Mouse (Mus musculus) midbrain, embryonic 14.5 days (tissue): ENCODE measurements around the gene Shld2. TPM values are rescaled to one million over a fixed set of nuclear protein-coding genes. Genes with fewer than 3 reads are reported as not detected.
A peak's percentile ranks its signal among the peaks of the same experiment; 100 is the strongest.

Source experiments
- ATAC-seq: fragments of 200-750 bp; cut with Nextera tagmentation; 2 replicates; pipeline ENCODE4 v1.8.0; 2017; ENCODE audit warnings: moderate number of reproducible peaks, moderate library complexity; ENCODE audit not compliant: low FRiP score, low TSS enrichment
- DNase-seq: peaks from one replicate; pipeline ENCODE4 v3.0.0-alpha.2; 2015
- H3K27ac ChIP-seq: fragments of 300-500 bp; sonication (generic); replicated peaks from 2 replicates; pipeline ENCODE4 v1.5.1; 2014; ENCODE audit warnings: mild to moderate bottlenecking, low read depth, low read length, moderate library complexity
- H3K27me3 ChIP-seq: fragments of 300-500 bp; sonication (generic); 2 replicates; pipeline ENCODE4 v1.6.1; 2014; ENCODE audit warnings: low read length, control low read depth, mixed read lengths; ENCODE audit not compliant: control insufficient read depth, insufficient read depth
- H3K36me3 ChIP-seq: fragments of 300-500 bp; sonication (generic); 2 replicates; pipeline ENCODE4 v1.6.1; 2014; ENCODE audit warnings: low read length, control low read depth; ENCODE audit not compliant: control insufficient read depth, insufficient read depth
- H3K4me1 ChIP-seq: fragments of 300-500 bp; sonication (generic); 2 replicates; pipeline ENCODE4 v1.6.1; 2014; ENCODE audit warnings: mild to moderate bottlenecking, antibody characterized with exemption, low read length, control low read depth; ENCODE audit not compliant: control insufficient read depth, insufficient read depth
- H3K4me2 ChIP-seq: fragments of 300-500 bp; sonication (generic); 2 replicates; pipeline ENCODE4 v1.6.1; 2014; ENCODE audit warnings: mild to moderate bottlenecking, low read length, moderate library complexity
- H3K4me3 ChIP-seq: fragments of 300-500 bp; sonication (generic); replicated peaks from 2 replicates; pipeline ENCODE4 v1.5.1; 2014; ENCODE audit warnings: low read depth, low read length
- H3K9ac ChIP-seq: fragments of 300-500 bp; sonication (generic); replicated peaks from 2 replicates; pipeline ENCODE4 v1.6.1; 2014; ENCODE audit warnings: mild to moderate bottlenecking, low read length, moderate library complexity
- H3K9me3 ChIP-seq: fragments of 300-500 bp; sonication (generic); 2 replicates; pipeline ENCODE4 v1.6.1; 2016; ENCODE audit warnings: low read length, control low read depth, mixed read lengths; ENCODE audit not compliant: control insufficient read depth
- WGBS: fragments of 180-500 bp; shearing (Covaris S2); extraction: QIAGEN DNeasy Blood & Tissue Kit; methylation state at CpG from one replicate; pipeline ENCODE4 v1.1.7; 2014; 5-methylcytosine and 5-hydroxymethylcytosine counted together
- polyA plus RNA-seq: library from polyadenylated mRNA; unstranded; fragments of >200 nt; fragmentation: Nextera tagmentation; extraction: Ambion mirVana; gene quantifications from 2 replicates; pipeline ENCODE4 v1.2.1, GENCODE M21; 2014

The Shld2 gene
- polyA plus RNA-seq, 1 experiment from 2014 or later: 8.1 TPM

DNA sequence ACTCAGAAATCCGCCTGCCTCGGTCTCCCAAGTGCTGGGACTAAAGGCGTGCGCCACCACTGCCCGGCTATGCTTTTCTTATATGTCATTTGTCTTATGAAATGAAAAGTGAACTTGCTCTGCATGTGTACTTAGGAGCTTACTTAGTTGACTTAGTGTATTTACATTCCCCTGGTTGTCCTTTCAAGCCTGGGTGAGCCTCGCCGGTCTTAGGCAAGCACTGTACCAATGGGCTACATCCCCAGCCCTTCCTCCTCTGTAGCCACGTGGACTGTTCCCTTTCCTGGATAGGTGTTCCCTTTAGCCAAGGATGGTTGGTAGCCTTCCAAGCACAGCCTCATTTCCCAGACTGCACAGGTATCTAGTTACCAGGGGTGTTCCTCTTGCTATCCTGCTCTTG lies 38.7 kb upstream of the Shld2 start:
- H3K4me3 ChIP-seq: no peak overlapping the region
- DNase-seq (no peak), ATAC-seq (no peak)
- H3K9me3 ChIP-seq: no peaks in the 10 kb centered on the region
- 81% methylated on average over 8 of the region's 8 CpGs for WGBS
- no peaks in the 10 kb centered on the region for H3K27me3 ChIP-seq
- no peaks in the 10 kb centered on the region for H3K4me1 ChIP-seq
- peaks cover 9% of the 10 kb centered on the region for H3K36me3 ChIP-seq
- H3K4me2 ChIP-seq: no peak overlapping the region
- H3K9ac ChIP-seq: no peak overlapping the region
- no peak overlapping the region for H3K27ac ChIP-seq

- ATAC-seq (no peak), DNase-seq (no peak)
- 88% methylated on average over 7 of the region's 7 CpGs for WGBS
- no peaks in the 10 kb centered on the region for H3K4me1 ChIP-seq
- H3K9me3 ChIP-seq: no peaks in the 10 kb centered on the region
- no peak overlapping the region for H3K4me3 ChIP-seq
- peaks cover 12% of the 10 kb centered on the region for H3K36me3 ChIP-seq
- no peak overlapping the region for H3K9ac ChIP-seq
- H3K27me3 ChIP-seq: no peaks in the 10 kb centered on the region
- H3K4me2 ChIP-seq: no peak overlapping the region
- H3K27ac ChIP-seq: no peak overlapping the region
Observed at GRCm38 (mm10) chr14:34348301-34348700, 38.0 kb upstream of the Shld2 start.

GRCm38 (mm10) chr14:34347084-34347483 lies 36.8 kb upstream of the Shld2 start:
- no peak overlapping the region for H3K27ac ChIP-seq
- H3K9me3 ChIP-seq: no peaks in the 10 kb centered on the region
- H3K27me3 ChIP-seq: no peaks in the 10 kb centered on the region
- H3K36me3 ChIP-seq: peaks cover 24% of the 10 kb centered on the region
- no peak overlapping the region for H3K4me2 ChIP-seq
- DNase-seq (no peak), ATAC-seq (no peak)
- no peak overlapping the region for H3K4me3 ChIP-seq
- 95% methylated on average over 5 of the region's 5 CpGs for WGBS
- H3K4me1 ChIP-seq: no peaks in the 10 kb centered on the region
- no peak overlapping the region for H3K9ac ChIP-seq

GRCm38 (mm10) chr14:34345771-34346566 lies 35.7 kb upstream of the Shld2 start:
- H3K27ac ChIP-seq: no peak overlapping the region
- H3K9me3 ChIP-seq: no peaks in the 10 kb centered on the region
- DNase-seq (peak; percentile 3), ATAC-seq (no peak; the same call in 1 of the 2 replicates)
- H3K4me3 ChIP-seq: no peak overlapping the region
- no peaks in the 10 kb centered on the region for H3K27me3 ChIP-seq
- WGBS: 72% methylated on average over 12 of the region's 12 CpGs
- H3K4me1 ChIP-seq: no peaks in the 10 kb centered on the region
- H3K4me2 ChIP-seq: no peak overlapping the region
- no peak overlapping the region for H3K9ac ChIP-seq
- peaks cover 35% of the 10 kb centered on the region for H3K36me3 ChIP-seq

GRCm38 (mm10) chr14:34344361-34344760 lies 34.1 kb upstream of the Shld2 start:
- Histone ChIP-seq H3K4me1 (no peaks in the 10 kb centered on the region), H3K4me3 (no peak overlapping the region), H3K36me3 (peaks cover 50% of the 10 kb centered on the region), H3K27ac (no peak overlapping the region), H3K9ac (no peak overlapping the region), H3K9me3 (no peaks in the 10 kb centered on the region), H3K27me3 (no peaks in the 10 kb centered on the region), H3K4me2 (no peak overlapping the region)
- DNase-seq: no peak
- no peak for ATAC-seq
- 89% methylated on average over 5 of the region's 5 CpGs for WGBS

DNA sequence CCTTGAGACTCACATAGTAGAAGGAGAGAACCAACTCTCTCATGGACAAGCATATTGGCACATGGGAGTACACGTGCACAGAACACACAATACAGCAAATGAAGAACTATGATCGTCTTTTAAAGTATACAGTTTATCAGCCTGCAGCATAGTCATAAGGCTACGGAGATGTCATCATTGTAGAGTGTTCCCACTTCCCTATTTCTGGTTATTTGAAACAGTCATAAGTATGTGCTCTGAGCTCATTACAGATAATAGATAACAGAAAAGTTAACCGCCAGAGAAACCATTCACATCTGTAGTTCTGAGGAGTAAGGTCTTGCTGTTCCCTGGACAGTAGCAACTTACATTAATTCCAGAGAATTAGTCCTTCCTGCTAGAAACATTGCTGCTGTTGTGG lies 32.8 kb upstream of the Shld2 start:
- peaks cover 61% of the 10 kb centered on the region for H3K36me3 ChIP-seq
- H3K27ac ChIP-seq: no peak overlapping the region
- no peak overlapping the region for H3K4me3 ChIP-seq
- H3K4me1 ChIP-seq: no peaks in the 10 kb centered on the region
- 97% methylated on average over 4 of the region's 4 CpGs for WGBS
- H3K27me3 ChIP-seq: no peaks in the 10 kb centered on the region
- no peak overlapping the region for H3K4me2 ChIP-seq
- no peak overlapping the region for H3K9ac ChIP-seq
- DNase-seq (no peak), ATAC-seq (no peak)
- H3K9me3 ChIP-seq: no peaks in the 10 kb centered on the region

GRCm38 (mm10) chr14:34341993-34342392 lies 31.7 kb upstream of the Shld2 start:
- H3K36me3 ChIP-seq: peaks cover 71% of the 10 kb centered on the region
- H3K9me3 ChIP-seq: no peaks in the 10 kb centered on the region
- no peak for ATAC-seq
- H3K27me3 ChIP-seq: no peaks in the 10 kb centered on the region
- no peak overlapping the region for H3K4me2 ChIP-seq
- H3K4me3 ChIP-seq: no peak overlapping the region
- H3K27ac ChIP-seq: no peak overlapping the region
- no peak for DNase-seq
- H3K4me1 ChIP-seq: no peaks in the 10 kb centered on the region
- WGBS: 89% methylated on average over 4 of the region's 4 CpGs
- H3K9ac ChIP-seq: no peak overlapping the region

DNA sequence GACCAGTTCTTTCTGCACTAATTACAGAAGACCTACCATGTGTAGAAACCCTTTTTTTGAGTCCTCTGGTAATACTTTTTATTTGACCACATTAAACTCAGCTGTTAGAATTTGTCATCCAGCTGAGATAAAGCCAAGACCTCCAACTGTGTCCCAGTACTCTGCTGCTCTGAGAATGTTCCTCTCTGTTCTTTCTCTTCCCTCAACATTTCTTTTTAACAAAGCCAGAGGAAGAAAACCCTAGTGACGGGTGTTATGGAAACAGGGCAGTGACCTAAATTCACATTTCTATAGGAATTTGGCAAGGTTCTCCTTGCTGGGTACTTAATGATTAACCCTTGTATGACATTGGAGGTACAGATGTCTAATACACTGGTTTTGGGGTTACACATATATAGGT lies 29.2 kb upstream of the Shld2 start:
- Histone ChIP-seq H3K27me3 (no peaks in the 10 kb centered on the region), H3K4me3 (no peak overlapping the region), H3K9me3 (no peaks in the 10 kb centered on the region), H3K36me3 (peaks cover 91% of the 10 kb centered on the region), H3K27ac (no peak overlapping the region), H3K9ac (no peak overlapping the region), H3K4me1 (no peaks in the 10 kb centered on the region), H3K4me2 (no peak overlapping the region)
- 53% methylated on average over 1 of the region's 1 CpGs for WGBS
- DNase-seq (no peak), ATAC-seq (no peak)

DNA sequence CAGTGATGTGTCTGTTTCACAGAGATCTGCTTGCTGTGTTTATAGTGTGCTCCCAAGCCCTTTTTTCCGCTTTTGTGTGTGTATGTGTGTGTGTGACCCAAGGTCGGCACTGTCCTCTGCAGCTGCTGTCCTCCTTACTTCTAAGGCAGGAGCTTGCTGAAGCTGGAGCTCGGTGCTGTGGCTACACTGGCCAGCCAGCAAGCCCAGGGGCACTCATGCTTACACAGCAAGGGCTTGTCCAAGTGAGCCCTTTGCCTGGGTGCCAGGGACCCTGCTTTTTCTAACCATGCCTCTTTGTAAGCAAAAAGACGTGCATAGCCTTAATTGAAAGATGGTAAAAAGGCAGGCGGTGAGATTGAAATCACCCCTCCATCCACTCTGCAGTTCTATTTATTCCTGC lies 22.2 kb upstream of the Shld2 start:
- Histone ChIP-seq H3K36me3 (peaks cover 81% of the 10 kb centered on the region), H3K4me1 (no peaks in the 10 kb centered on the region), H3K27me3 (no peaks in the 10 kb centered on the region), H3K9me3 (no peaks in the 10 kb centered on the region), H3K27ac (no peak overlapping the region), H3K9ac (no peak overlapping the region), H3K4me2 (no peak overlapping the region), H3K4me3 (no peak overlapping the region)
- no peak for ATAC-seq
- WGBS: 85% methylated on average over 5 of the region's 5 CpGs
- peak; percentile 14 for DNase-seq
